Mouse (Mus musculus) E14TG2a.4 (cell line): ENCODE measurements around the gene Gpr137.

Experiments used
- CTCF ChIP-seq: conservative IDR thresholded peaks from 2 replicates; pipeline ENCODE4 v1.5.1; 2014; ENCODE audit warnings: low read length
- NANOG ChIP-seq: IDR thresholded peaks from 2 replicates; pipeline ENCODE4 v1.6.1; 2014; ENCODE audit warnings: borderline replicate concordance, low read length, mixed read lengths

GRCm38 (mm10) chr19:6912205-6912970 lies 29.9 kb downstream of the Gpr137 start:
- TF ChIP-seq CTCF (no peak), NANOG (no peak)
